Mouse (Mus musculus): ENCODE data around the gene Zdhhc4.

The Zdhhc4 gene

DNA sequence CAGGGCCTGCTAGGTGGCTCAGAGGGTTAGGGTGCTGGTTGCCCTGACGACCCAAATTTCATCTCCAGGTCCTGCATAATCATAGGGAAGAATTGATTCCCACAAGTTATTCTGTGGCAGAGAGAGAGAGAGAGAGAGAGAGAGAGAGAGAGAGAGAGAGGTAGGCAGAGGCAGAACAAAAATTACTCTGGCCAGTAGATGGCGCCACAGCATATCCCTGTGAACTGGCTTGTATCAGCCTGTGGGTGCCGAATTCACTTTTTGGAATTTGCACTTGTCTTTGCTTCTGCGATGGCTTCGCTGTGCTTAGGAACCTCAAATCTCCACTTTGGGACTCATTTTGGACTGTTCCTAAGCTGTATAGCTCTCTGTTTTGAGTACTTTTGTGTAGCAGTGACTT is 4.8 kb upstream of the Zdhhc4 start:
- DNase-seq (ENCODE audit: low spot score in 2 of 2): peak; percentile 92 to 93

DNA sequence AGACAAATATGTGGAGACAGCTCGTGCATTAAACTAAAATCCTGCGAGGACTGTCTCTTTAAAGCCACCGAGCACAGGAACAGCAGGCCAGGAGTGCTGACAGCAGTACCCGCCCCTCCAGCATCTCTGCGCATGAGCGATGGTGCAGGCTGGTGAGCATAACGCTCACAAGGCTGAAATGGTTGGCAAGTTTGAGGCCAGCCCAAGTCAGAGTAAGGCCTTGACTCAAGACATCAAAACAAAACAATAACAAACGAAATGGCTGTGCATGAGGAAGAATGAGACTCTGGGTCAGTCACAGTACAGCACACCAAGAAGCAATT is 11.8 kb downstream of the Zdhhc4 start:
- no peak for DNase-seq (ENCODE audit: low spot score in 2 of 2)

DNA sequence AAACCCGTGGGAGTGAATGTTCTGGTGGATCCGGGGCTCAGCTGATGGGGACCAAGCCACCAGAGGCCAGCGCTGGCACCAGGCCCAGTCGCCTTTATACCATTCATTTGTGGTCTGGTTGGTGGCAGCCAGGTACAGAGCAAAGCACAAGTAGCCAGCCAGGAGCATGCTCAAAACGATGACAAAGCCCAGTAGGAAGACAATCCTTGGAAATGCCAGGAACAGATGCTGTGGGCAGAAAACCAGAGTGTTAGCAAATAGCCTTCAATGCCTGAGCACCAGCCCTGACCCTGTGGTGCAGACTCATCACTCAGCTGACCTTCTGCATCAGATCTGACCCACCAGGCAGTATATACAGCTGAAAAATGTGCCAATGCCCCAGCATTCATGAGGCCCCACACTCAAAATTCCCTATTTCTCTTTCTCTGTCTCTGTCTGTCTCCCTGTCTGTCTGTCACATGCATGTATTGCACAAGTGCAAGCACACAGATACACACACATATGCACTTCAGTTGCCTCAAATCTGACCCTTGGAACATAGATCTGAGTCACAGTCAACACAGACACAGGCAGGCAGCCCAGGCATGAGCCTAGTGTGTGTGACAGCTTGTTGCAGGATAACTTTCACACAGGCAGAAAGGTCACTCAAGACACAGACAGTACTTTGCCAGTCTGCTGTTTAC is 12.3 kb downstream of the Zdhhc4 start:
- no peak for DNase-seq (ENCODE audit: low spot score in 2 of 2)

DNA sequence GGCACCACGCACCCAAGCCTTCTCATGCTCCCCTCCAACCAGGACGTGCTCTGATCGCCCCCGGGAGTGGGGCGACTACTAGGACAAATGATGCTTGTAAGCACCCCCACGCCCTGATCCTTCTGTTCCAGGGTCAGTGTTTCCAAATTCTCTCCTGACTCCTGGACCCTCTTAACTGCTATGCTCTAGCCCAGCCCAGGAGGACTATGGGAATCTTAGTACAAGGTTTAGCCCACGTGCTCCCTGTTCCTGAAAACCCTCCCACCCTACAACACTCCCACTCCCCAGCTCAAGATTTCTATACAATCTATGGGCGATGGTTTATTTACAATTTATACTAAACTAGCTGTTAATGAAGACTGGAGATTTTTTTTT is 13.6 kb downstream of the Zdhhc4 start:
- DNase-seq (ENCODE audit: low spot score in 2 of 2): no peak

DNA sequence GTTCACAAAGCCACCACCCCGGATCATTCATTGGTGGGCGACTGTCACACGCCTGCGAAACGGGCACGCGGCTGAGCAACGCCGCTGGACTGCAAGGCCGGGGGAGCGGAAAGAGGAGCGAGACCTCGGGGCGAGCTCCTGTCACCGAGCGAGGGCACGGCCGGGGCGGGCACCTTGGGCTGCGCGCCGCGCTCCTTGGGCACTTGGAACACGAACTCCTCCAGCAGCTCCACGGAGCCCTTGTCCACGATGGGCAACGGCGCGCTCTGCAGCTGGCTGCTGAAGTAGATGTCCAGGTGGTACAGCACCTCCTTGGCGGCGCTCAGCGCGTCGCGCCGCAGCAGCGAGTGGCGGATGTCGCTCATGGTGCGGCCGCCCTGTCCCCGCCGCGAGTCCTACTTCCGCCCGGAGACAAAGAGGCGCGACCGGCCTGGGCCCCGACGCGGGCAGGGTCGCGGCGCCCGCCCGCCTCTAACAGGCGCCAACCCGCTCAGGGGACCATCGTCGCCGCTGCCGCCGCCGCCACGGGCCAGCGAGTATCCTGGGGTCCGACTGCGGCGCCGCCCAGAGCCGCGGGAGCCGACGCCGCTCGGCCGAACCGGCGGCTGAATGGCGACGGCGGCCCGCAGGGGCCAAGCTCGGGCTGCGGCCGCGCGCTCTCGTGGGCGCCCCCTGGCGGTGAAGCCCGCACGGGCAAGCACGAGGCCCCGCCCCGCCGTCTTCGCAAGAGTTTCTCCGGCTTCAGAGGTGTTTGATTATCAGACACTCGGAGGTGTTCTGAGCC is 14.1 kb downstream of the Zdhhc4 start, which contains the start of gene E130309D02Rik:
Gene E130309D02Rik, minus strand, starts transcription at position 631 of the 784 bp plus-strand sequence.
- peak; percentile 86 to 87 for DNase-seq (ENCODE audit: low spot score in 2 of 2)

DNA sequence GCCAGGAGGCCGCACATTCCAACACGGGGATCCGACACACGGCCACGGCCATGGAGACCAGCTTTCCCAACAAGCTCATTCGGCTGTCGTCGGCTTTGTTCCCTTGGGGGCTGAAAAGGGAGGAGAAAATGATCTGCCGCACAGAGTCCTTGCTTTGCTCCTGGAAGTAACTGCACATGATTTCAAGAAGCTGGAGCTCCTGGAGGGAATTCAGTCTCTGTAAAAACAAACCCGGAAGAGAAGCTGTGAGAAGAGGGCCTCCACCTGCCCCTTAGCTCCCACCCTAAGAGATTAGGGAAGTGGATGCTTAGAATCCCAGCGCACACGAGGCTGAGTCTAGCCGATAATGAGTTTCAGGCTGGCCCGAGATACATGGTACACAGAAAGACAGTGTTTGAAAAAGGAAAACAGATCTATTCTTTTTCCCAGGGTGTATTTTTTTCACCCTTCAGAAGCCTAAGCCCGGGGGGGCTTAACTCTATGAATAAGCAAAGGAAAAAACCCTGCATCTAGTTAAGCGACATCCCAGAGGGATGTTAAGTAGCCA is 14.8 kb downstream of the Zdhhc4 start:
- no peak for DNase-seq (ENCODE audit: low spot score in 2 of 2)

DNA sequence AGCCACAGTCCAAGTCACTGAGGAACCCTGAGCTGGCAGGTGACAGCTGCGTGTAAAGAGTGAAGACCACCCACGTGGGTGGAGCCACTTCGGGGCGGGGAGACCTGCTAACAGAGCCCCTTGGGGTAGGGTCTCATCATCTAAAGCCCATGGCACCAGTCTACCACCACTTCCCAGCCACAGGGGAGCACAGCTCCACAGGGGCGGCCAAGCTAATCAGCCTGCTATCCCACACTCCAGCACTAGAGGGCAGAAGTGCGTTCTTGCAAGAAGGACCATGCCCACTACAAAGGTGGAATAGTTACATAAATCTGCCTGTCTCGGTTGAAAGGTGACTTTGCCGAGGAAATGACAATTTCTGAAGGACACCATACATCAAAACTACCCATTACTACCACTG is 17.2 kb downstream of the Zdhhc4 start:
- DNase-seq (ENCODE audit: low spot score in 2 of 2): peak; percentile 86 to 87

DNA sequence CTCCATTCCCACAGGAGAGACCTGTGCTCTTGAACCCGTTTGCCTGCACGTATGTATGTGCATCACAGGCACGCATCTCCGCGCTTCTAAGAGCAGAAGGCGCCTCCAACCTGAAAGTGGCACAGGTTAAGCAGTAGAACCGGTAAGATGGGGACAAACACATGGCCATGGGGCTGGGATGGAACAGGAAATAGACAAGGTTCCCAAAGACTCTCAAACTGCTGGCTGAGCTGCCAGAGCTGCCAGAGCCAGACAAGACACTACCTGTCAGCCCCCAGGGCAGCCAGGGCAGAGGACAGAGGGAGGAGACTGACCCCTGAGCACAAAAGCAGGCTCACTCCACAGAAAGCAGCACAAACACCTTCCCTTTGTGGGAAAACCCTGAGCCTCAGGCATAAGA is 19.1 kb downstream of the Zdhhc4 start:
- no peak for DNase-seq (ENCODE audit: low spot score in 2 of 2)

DNA sequence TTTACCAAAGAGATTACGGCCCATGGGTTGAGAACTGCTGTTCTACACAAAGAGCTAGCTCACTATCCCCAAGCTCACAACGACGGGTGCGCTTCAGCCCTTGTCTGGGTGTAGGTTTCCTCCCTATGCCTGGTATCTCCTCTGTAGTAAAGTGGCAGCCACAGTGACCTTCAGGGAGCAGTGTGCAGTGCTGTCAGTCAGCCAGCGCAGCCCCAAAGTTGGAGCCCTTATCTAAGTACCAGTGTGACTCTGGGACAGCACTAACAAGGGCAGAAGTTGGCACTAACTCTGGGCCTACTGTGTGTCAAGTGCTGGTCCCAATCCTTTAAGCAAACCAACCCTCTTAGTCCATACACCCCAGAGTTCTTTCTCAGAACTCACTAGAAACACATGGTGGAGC is 20.2 kb downstream of the Zdhhc4 start:
- no peak for DNase-seq (ENCODE audit: low spot score in 2 of 2)

DNA sequence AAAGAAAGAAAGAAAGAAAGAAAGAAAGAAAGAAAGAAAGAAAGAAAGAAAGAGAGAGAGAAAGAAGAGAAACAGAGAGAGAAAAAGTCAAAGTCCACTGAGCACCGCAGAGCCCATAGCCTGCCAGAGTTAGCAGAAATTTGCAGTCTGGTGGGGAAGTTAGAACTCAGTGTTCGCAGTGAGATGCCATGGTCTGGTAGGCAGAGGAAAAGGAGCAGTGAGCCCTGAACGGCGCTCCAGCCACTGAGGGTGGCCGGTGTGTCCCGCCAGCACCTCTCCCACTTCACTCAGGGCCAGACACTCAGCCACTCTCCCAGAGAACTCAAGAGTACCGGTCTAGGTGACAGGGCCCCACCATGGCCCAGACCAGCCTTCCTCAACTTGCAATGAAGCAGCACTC is 24.8 kb downstream of the Zdhhc4 start:
- DNase-seq (ENCODE audit: low spot score in 2 of 2): no peak

DNA sequence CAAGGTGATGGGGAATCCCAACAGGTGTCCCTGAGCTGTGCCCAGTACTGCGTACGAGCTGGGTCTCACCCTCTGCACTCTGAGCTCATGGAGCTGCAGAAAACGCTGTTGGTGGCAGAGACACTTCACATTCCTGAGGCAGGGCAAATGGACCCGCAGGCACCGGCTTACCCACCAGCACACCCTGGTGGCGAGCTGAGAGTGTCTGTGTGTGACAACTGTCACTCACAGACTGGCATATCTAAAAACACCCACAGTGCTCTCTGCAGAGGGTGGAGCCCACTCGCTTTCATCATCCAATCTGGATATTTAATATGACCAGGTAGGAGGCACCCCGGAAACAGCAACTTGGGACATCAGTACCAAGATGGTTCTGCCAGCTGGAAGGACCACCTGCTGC is 27.8 kb downstream of the Zdhhc4 start:
- no peak for DNase-seq (ENCODE audit: low spot score in 2 of 2)

DNA sequence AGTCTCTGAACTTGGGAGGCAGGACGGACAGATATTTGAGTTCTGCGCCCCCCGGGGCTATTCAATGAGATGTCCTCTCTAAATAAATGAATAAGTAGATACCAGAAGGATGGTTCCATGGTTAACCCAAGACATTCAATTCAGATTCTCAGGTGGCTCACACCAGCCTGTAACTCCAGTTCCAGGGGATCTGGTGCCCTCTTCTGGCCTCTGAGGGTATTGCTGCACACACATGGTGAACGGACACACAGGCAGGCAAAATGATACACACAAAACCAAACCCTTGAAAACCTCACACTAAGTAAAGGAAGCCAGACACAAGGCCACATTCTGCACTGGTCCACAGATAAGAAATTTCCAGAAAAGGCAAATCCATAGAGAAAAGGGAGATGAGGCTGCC is 29.4 kb downstream of the Zdhhc4 start:
- peak; percentile 64 to 74 for DNase-seq (ENCODE audit: low spot score in 2 of 2)

DNA sequence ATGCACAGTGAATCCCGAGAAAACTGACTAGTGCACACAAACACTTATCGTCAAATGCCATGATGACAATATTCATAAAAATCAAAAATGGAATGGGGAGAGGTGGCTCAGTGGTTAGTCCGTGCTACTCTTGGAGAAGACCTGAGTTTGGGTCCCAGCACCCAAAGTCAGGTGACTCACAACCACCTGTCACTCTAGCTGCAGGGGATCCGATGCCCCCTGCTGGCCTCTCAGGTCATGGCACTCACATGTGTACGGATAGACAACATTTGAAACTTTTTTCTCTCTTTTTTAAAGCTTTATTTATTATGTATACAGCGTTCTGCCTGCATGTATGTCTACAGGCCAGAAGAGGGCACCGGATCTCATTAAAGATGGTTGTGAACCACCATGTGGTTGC is 30.7 kb downstream of the Zdhhc4 start:
- DNase-seq (ENCODE audit: low spot score in 2 of 2): no peak

DNA sequence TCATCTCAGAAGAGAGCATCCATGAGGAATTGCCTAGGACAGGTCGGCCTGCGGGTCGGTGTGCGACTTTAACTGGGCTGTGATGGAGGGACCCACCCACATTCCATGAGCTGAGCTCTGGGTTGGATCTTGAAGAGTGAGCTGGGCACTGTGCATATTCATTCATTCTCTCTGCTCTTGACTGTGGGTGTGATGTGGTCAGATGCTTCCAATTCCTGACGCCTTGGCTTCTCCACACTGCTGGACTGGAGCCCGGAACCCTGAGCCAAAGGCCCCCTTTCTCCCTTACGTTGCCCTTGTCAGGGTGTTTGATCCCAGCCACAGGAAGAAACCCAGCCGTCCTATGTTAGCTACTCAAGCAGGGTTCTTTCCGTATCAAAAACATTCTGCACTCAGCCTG is 31.1 kb downstream of the Zdhhc4 start:
- no peak for DNase-seq (ENCODE audit: low spot score in 2 of 2)

DNA sequence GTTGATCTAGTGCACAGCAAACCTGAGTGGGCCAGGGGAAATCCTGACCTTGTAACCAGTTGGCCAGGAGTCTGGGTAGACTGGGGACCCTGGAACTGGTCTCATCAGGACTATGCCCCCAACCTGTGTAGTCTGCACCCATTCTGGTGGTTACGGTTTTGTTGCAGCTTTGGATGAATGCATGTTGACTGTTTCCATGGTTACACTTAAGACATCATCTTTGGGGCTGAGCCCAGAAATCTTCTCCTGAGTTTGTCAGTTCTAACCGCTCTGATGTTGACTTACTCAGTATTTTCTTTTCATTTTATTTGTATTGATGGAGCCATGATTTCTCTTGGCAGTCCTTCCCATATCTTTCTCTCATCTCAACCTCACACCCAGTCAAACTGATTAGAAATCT is 33.7 kb downstream of the Zdhhc4 start:
- DNase-seq (ENCODE audit: low spot score in 2 of 2): no peak

DNA sequence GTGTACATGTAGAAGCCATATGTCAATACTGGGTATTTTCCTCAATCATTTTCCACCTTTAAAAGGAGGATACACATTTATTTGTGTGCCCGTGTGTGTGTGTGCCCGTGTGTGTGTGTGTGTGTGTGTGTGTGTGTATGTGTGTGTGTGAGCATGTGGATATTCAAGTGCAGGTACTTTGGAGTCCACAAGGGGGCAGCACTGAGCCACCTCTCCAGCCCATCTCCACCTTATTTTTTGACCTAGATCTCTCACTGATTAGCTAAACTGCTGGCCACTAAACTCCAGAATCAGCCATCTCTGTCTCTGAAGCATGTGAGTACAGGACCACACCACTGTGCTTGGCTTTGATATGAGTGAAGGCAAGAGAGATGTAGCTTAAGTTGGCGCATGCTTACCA is 34.2 kb downstream of the Zdhhc4 start:
- DNase-seq (ENCODE audit: low spot score in 2 of 2): no peak

DNA sequence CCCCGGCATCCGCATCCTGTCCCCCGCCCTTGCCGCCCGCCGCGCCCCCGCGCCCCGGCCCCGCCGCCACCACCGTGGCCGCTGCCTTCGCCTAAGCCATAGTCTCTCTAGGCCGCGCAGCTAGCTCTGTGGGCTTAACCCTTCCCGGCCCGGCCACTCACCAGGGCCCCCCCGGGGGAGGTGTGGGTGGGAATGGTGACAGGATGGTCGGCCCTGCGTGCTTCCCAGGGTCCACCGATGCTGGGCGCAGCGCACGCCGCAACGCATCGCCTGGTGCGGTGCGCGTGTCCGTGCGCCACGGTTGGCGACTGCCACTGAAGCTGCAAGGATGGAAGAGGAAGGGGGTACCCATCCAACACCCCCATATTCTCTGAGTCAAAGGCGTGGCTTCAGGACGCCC is 35.7 kb downstream of the Zdhhc4 start, which contains the start of gene Zfp853:
Gene Zfp853, minus strand, starts transcription at position 220 of the 400 bp plus-strand sequence.
- DNase-seq (ENCODE audit: low spot score in 2 of 2): peak in 1 of 2 experiments; percentile 18

DNA sequence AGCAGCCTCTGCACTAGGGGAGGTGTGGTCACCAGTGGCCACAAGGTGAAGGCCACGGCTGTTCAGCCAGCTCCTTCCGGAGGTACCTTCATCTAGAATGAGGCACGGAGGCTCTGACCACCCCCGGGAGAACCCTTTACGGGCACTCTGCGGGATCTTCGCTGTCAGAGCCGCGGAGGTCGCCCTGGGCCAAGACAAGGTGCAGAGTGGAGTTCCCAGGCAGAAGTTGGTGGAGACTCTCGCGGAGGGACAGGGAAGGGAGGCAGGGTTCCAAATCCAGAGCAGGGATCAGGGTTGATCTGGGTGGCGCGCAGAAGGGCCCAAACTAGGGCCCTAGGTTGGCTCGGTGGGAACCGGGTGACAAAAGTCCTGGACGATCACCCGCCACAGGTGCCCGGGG is 36.2 kb downstream of the Zdhhc4 start:
- no peak for DNase-seq (ENCODE audit: low spot score in 2 of 2)

DNA sequence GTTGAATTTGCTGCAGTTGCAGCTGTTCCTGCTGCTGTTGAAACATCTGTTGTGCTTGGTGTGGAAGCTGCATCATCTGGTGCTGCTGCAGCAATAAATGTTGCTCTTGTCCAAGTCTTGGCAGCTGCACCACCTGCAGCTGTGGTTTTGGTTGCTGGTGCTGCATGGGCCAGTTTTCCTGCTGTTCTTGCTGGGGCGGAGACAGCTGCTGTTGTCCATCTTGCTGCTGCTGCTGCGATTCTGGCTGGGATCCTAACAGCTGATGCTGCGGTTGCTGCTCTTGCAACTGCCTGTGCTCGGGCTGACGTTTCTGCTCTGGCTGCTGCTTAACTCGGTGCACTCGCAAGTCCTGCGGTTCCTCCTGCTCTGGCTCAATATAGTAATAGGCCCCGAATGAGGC is 39.8 kb downstream of the Zdhhc4 start:
- DNase-seq (ENCODE audit: low spot score in 2 of 2): no peak

DNA sequence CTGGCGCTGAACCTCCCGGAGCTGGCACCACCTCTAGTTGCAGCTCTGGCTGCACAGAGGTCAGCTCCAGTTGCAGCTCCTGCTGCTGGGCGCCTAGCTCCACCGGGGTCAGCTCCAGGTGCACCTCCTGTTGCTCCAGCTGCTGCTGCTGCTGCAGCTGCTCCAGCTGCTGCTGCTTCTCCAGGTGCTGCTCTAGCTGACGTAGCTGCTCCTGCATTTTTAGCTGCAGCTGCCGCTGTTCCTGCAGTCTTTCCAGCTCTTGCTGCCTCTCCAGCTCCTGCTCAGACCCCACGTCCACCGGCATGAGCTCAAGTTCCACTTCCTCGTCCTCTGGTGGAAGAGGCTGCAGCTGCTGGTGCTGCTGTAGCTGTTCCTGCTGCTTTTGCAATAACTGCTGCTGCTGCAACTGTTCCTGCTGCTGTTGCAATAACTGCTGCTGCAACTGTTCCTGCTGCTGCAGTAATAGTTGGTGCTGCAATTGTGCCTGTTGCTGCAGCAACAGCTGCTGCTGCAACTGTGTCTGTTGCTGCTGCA is 40.6 kb downstream of the Zdhhc4 start:
- no peak for DNase-seq (ENCODE audit: low spot score in 2 of 2)

DNA sequence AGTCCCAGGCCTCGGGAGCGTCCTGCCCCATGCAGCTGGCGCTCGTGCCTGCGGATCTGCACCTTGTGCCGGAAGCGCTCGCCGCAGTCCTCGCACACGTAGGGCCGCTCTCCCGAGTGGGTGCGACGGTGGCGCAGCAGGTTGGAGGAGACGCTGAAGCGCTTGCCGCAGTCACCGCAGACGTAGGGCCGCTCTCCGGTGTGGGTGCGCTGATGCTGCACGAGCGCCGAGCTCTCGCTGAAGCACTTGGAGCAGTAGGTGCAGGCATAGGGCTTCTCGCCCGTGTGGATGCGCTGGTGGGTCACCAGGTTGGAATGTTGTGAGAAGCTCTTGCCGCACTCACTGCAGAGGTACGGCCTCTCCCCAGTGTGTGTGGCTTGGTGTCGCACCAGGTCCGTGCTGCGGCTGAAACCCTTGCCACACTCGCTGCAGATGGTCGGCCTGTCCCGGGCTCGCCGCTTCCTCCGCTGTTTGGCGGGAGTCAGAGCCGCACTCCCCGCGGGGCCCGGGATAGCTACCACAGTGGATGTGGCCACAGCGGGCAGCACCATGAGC is 41.2 kb downstream of the Zdhhc4 start:
- no peak for DNase-seq (ENCODE audit: low spot score in 2 of 2)

DNA sequence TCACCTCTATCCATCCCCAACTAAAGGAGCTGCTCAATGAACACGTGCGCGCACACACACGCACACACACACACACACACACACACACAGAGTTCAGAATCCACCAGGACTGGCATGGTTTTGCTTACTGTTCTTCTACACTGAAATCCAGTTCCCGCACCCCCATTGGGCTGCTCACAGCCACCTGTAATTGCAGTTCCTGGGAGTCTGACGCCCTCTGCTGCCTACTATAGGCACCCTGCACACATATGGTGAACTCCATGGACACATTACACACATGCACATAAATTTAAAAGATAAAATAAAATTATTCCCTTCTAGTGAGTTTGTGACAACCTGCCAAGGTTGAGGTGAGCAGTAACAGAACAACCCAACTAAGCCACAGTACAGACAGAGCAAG is 44.3 kb downstream of the Zdhhc4 start:
- DNase-seq (ENCODE audit: low spot score in 2 of 2): no peak

DNA sequence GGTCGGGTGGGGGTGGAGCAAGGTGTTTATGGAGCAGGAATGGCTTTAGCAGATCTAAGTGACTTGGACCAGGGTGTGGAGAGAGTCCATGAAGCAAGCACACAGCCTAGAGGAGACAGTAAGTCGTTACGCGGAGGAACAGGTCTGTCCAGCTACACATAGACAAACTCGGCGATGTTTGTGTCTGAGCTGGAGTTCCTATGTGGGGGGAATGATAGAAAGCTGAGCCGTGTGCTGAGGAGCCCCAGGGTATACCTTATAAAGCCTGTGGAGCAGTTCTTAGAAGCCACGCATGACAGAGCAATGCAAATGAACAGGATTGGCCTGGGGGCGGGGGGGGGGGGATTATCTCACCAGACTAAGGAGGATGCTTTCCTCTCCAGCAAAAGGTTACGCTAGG is 49.8 kb downstream of the Zdhhc4 start:
- DNase-seq (ENCODE audit: low spot score in 2 of 2): no peak
